Mouse (Mus musculus): Measurements from ENCODE around the gene Ankfy1. TPM values are rescaled to one million over a fixed set of nuclear protein-coding genes. Genes with fewer than 3 reads are reported as not detected.

The Ankfy1 gene
- polyA plus RNA-seq, 1 experiment from 2014 or later, result 24.6 TPM

DNA sequence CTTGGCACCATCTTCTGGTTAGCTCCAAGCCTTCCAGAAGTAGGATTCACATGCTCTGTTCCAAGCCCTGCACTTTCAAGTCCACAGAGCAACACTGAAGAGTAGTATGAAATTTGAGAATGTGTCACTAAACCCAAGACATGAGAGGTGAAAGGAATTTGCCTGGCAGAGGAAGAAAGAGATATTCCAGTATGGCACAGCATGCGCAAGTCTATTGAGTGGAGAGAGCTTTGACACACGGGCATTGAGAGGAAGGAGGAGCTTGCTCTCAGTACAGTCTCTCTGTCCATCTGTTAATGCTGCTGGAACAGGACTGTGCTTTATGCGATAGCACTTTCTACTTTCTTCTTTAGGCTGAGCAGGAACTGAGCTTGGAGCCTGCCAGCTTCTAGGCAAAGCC, 113.2 kb downstream of the Ankfy1 start:
- H3K4me1 ChIP-seq, result no peaks in the 10 kb centered on the region
- H3K27me3 ChIP-seq (ENCODE audit: low read depth, poor library complexity, severe bottlenecking), result no peaks in the 10 kb centered on the region
- H3K36me3 ChIP-seq, result no peaks in the 10 kb centered on the region
- no peaks in the 10 kb centered on the region for H3K9me3 ChIP-seq (replicated peaks)
- H3K27ac ChIP-seq (replicated peaks), result no peak overlapping the region
- WGBS, result 87% methylated on average over 3 of the region's 3 CpGs
- DNase-seq (ENCODE audit: low spot score), result no peak
- no peak overlapping the region for H3K4me3 ChIP-seq

DNA sequence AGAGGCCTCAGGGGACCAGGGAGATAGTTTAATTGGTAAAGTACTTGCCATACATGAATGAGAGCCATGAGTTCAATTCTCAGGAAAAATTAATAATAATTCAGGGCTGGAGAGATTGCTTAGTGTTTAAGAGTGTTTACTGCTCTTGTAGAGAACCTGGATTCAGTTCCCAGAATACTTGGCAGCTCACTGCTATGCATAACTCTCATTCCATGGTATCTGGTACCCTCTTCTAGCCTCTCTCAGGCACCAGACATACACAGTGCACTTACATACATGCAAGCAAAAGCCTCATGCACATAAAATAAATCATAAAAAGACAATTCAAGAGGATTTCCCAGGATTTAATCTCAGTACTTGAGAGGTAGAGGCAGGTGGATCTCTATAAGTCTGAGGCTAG, 114.8 kb downstream of the Ankfy1 start:
- H3K27ac ChIP-seq (replicated peaks), result no peak overlapping the region
- DNase-seq (ENCODE audit: low spot score), result no peak
- H3K4me1 ChIP-seq, result no peaks in the 10 kb centered on the region
- no peaks in the 10 kb centered on the region for H3K9me3 ChIP-seq (replicated peaks)
- H3K36me3 ChIP-seq, result no peaks in the 10 kb centered on the region
- H3K27me3 ChIP-seq (ENCODE audit: low read depth, poor library complexity, severe bottlenecking), result no peaks in the 10 kb centered on the region
- no peak overlapping the region for H3K4me3 ChIP-seq

- Histone ChIP-seq H3K36me3 (no peaks in the 10 kb centered on the region), H3K4me3 (no peak overlapping the region), H3K27me3 (ENCODE audit: low read depth, poor library complexity, severe bottlenecking) (no peaks in the 10 kb centered on the region), H3K4me1 (no peaks in the 10 kb centered on the region), H3K27ac (replicated peaks) (no peak overlapping the region), H3K9me3 (replicated peaks) (no peaks in the 10 kb centered on the region)
- WGBS, result 94% methylated on average over 3 of the region's 3 CpGs
- DNase-seq (ENCODE audit: low spot score), result no peak
These were observed 115.4 kb downstream of the Ankfy1 start for GRCm38 (mm10) chr11:72805232-72805631.

GRCm38 (mm10) chr11:72806556-72806955, 116.8 kb downstream of the Ankfy1 start:
- DNase-seq (ENCODE audit: low spot score), result no peak
- 76% methylated on average over 2 of the region's 2 CpGs for WGBS

DNA sequence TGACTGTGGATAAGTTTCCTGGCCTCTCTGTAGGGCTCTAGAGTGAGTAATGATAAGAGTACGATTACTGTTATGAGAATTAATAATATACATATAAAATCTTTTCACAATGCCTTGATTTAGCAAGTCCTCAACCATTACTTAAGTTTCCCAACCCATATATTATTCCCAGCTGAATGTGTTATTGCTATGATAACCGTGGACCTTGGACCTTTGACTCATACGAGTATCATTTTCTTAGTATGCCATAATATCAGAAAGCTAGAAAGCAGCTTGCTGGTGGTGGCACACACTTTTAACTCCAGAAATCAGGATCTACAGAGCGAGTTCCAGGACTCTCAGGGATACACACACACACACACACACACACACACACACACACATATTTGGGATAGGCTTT, 118.2 kb downstream of the Ankfy1 start:
- no peak for DNase-seq (ENCODE audit: low spot score)
- H3K9me3 ChIP-seq (replicated peaks), result no peaks in the 10 kb centered on the region
- no peaks in the 10 kb centered on the region for H3K4me1 ChIP-seq
- H3K27ac ChIP-seq (replicated peaks), result no peak overlapping the region
- H3K27me3 ChIP-seq (ENCODE audit: low read depth, poor library complexity, severe bottlenecking), result no peaks in the 10 kb centered on the region
- no peaks in the 10 kb centered on the region for H3K36me3 ChIP-seq
- 88% methylated on average over 4 of the region's 4 CpGs for WGBS
- H3K4me3 ChIP-seq, result no peak overlapping the region

More at GRCm38 (mm10) chr11:72806556-72806955, 116.8 kb downstream of the Ankfy1 start:
- Histone ChIP-seq H3K9me3 (replicated peaks) (no peaks in the 10 kb centered on the region), H3K4me1 (no peaks in the 10 kb centered on the region), H3K4me3 (no peak overlapping the region), H3K36me3 (no peaks in the 10 kb centered on the region), H3K27ac (replicated peaks) (no peak overlapping the region), H3K27me3 (ENCODE audit: low read depth, poor library complexity, severe bottlenecking) (no peaks in the 10 kb centered on the region)

DNA sequence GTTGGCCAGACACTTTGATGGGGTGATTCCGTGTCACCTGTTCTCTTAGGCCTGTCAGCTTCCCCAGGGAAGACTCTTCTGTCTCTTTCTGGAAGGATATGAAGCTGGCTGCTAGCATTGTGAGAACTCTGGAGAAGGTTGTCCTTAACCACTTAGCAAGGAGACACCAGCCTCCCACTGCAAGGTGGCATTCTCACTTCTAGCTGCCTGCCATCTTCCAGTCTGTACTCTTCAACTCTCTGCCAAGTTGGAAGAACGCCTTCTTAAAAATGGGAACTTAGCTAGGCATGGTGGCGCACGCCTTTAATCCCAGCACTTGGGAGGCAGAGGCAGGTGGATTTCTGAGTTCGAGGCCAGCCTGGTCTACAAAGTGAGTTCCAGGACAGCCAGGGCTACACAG, 123.9 kb downstream of the Ankfy1 start:
- DNase-seq (ENCODE audit: low spot score), result no peak
- 92% methylated on average over 5 of the region's 5 CpGs for WGBS
- H3K27ac ChIP-seq (replicated peaks), result no peak overlapping the region
- no peak overlapping the region for H3K4me3 ChIP-seq
- no peaks in the 10 kb centered on the region for H3K9me3 ChIP-seq (replicated peaks)
- no peaks in the 10 kb centered on the region for H3K4me1 ChIP-seq
- H3K27me3 ChIP-seq (ENCODE audit: low read depth, poor library complexity, severe bottlenecking), result no peaks in the 10 kb centered on the region
- H3K36me3 ChIP-seq, result peaks cover 5% of the 10 kb centered on the region; the same call in 1 of the 2 replicates

- no peak overlapping the region for H3K27ac ChIP-seq (replicated peaks)
- peaks cover 9% of the 10 kb centered on the region for H3K36me3 ChIP-seq
- DNase-seq (ENCODE audit: low spot score), result no peak
- H3K27me3 ChIP-seq (ENCODE audit: low read depth, poor library complexity, severe bottlenecking), result no peaks in the 10 kb centered on the region
- WGBS, result 73% methylated on average over 2 of the region's 2 CpGs
- no peaks in the 10 kb centered on the region for H3K4me1 ChIP-seq
- no peaks in the 10 kb centered on the region for H3K9me3 ChIP-seq (replicated peaks)
- no peak overlapping the region for H3K4me3 ChIP-seq
These were observed 124.4 kb downstream of the Ankfy1 start for GRCm38 (mm10) chr11:72814188-72814587.

DNA sequence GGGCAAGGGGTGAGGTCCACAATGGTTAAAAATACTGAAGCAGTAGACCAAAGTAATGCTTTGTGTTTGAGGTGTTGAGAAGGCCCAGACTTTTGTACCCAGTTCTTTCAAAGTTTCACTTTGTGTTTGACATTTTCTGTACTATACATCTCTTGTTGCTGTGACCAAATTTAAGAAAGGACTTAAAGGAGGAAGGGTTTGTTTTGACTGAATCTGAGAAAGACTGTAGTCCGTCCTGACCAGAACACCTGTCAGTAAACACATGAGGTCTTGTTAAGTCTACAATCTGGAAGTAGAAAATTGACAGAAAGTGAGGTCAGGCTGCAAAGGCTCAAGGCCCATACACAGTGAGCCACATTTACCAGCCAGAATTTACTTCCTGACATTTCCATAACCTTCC, 127.1 kb downstream of the Ankfy1 start:
- DNase-seq (ENCODE audit: low spot score), result no peak
- H3K9me3 ChIP-seq (replicated peaks), result no peaks in the 10 kb centered on the region
- no peak overlapping the region for H3K4me3 ChIP-seq
- H3K4me1 ChIP-seq, result no peaks in the 10 kb centered on the region
- no peaks in the 10 kb centered on the region for H3K27me3 ChIP-seq (ENCODE audit: low read depth, poor library complexity, severe bottlenecking)
- no peak overlapping the region for H3K27ac ChIP-seq (replicated peaks)
- 88% methylated on average over 1 of the region's 1 CpGs for WGBS
- peaks cover 31% of the 10 kb centered on the region for H3K36me3 ChIP-seq

GRCm38 (mm10) chr11:72818067-72818466, 128.3 kb downstream of the Ankfy1 start:
- no peak overlapping the region for H3K27ac ChIP-seq (replicated peaks)

DNA sequence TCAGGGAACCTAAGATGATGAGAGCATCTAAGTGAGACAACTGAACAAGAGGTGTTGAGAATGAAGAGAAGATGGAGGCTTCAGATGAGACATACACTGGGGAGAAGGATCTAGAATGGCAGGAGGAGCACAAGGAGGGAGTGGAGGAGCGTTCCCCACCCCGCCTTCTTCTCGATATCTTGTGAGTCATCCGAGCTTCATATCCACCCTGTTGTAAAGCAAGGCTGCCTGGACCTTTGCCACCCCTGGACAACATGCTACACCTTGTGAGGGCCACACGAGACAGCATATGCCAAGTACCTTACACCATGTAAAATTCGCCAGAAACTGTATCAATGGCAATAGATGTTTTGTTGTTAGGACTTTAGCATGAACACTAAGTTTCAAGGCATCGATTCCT, 131.2 kb downstream of the Ankfy1 start:
- peaks cover 62% of the 10 kb centered on the region for H3K36me3 ChIP-seq
- no peak for DNase-seq (ENCODE audit: low spot score)
- WGBS, result 92% methylated on average over 7 of the region's 7 CpGs

More at GRCm38 (mm10) chr11:72818067-72818466, 128.3 kb downstream of the Ankfy1 start:
- Histone ChIP-seq H3K9me3 (replicated peaks) (no peaks in the 10 kb centered on the region), H3K4me3 (no peak overlapping the region), H3K27me3 (ENCODE audit: low read depth, poor library complexity, severe bottlenecking) (no peaks in the 10 kb centered on the region), H3K4me1 (no peaks in the 10 kb centered on the region), H3K36me3 (peaks cover 37% of the 10 kb centered on the region)
- 88% methylated on average over 7 of the region's 7 CpGs for WGBS
- no peak for DNase-seq (ENCODE audit: low spot score)

More for the DNA sequence above, 131.2 kb downstream of the Ankfy1 start:
- H3K27ac ChIP-seq (replicated peaks), result no peak overlapping the region
- H3K4me1 ChIP-seq, result no peaks in the 10 kb centered on the region
- H3K27me3 ChIP-seq (ENCODE audit: low read depth, poor library complexity, severe bottlenecking), result no peaks in the 10 kb centered on the region
- H3K9me3 ChIP-seq (replicated peaks), result no peaks in the 10 kb centered on the region
- H3K4me3 ChIP-seq, result no peak overlapping the region

Small RNA genes lying within 50 kb of the gene (microRNA-seq; reads per million reads assigned to microRNA genes)
- gene Gm25678, result not detected

Other genes with a start within 250 kb of the Ankfy1 start
- gene Mybbp1a, start 248.7 kb upstream of the Ankfy1 start, polyA plus RNA-seq (2016; fragmentation: Nextera tagmentation; extraction: Ambion mirVana), result 192 and 236 TPM in 2 replicates
- gene Spns2, start 200.1 kb upstream of the Ankfy1 start, polyA plus RNA-seq (2016; fragmentation: Nextera tagmentation; extraction: Ambion mirVana), result 2.1 and 2.9 TPM in 2 replicates
- gene Spns3, start 139.5 kb upstream of the Ankfy1 start, polyA plus RNA-seq (2016; fragmentation: Nextera tagmentation; extraction: Ambion mirVana), result 0.06 TPM in 1 of 2 replicates, not detected in the other
- 90.6 and 94.0 TPM in 2 replicates for gene Ube2g1, start 82.7 kb upstream of the Ankfy1 start, polyA plus RNA-seq (2016; fragmentation: Nextera tagmentation; extraction: Ambion mirVana)
- 5.1 and 5.2 TPM in 2 replicates for gene Cyb5d2, start 106.1 kb downstream of the Ankfy1 start, polyA plus RNA-seq (2016; fragmentation: Nextera tagmentation; extraction: Ambion mirVana)
- gene Zzef1, start 106.2 kb downstream of the Ankfy1 start, polyA plus RNA-seq (2016; fragmentation: Nextera tagmentation; extraction: Ambion mirVana), result 5.5 and 7.4 TPM in 2 replicates